Mouse (Mus musculus) liver, embryonic 14.5 days (tissue): ENCODE measurements around the gene Coq8a. TPM values are rescaled to one million over a fixed set of nuclear protein-coding genes. Genes with fewer than 3 reads are reported as not detected.

Experiments used
- ATAC-seq: fragments of 200-750 bp; cut with Nextera tagmentation; 2 replicates; pipeline ENCODE4 v1.8.0; 2017; ENCODE audit warnings: moderate number of reproducible peaks, mild to moderate bottlenecking, moderate library complexity; ENCODE audit not compliant: insufficient read depth
- DNase-seq, 3 experiments: peaks; one replicate each; pipeline ENCODE4 v3.0.0-alpha.2; 2012 to 2013; ENCODE audit warnings: low read depth in 3 of 3, low spot score in 3 of 3
- H3K27ac ChIP-seq: fragments of 300-500 bp; sonication (generic); 2 replicates; pipeline ENCODE4 v1.5.1; 2014; ENCODE audit warnings: moderate library complexity, mild to moderate bottlenecking, control low read depth, inconsistent platforms
- H3K27me3 ChIP-seq: fragments of 300-500 bp; sonication (generic); 2 replicates; pipeline ENCODE4 v1.6.1; 2014; ENCODE audit warnings: mild to moderate bottlenecking, low read length, moderate library complexity; ENCODE audit not compliant: control insufficient read depth, insufficient read depth
- H3K36me3 ChIP-seq: fragments of 300-500 bp; sonication (generic); replicated peaks from 2 replicates; pipeline ENCODE4 v1.6.1; 2014; ENCODE audit warnings: low read depth; ENCODE audit not compliant: control insufficient read depth, insufficient read depth
- H3K4me1 ChIP-seq, 2 experiments: fragments of 200-500 bp in 1 of 2; fragments of 300-500 bp in 1 of 2; sonication (generic) in 1 of 2; replicated peaks; 2 replicates each; pipeline ENCODE4 v1.6.1; 2012 to 2014; ENCODE audit warnings: antibody characterized with exemption in 1 of 2, inconsistent platforms in 1 of 2, low read length in 1 of 2; ENCODE audit not compliant: control insufficient read depth in 2 of 2, insufficient read depth in 2 of 2
- H3K4me2 ChIP-seq: fragments of 300-500 bp; sonication (generic); 2 replicates; pipeline ENCODE4 v1.6.1; 2014; ENCODE audit warnings: low read depth, mild to moderate bottlenecking, control low read depth, moderate library complexity
- H3K4me3 ChIP-seq, 2 experiments: fragments of 200-500 bp in 1 of 2; fragments of 300-500 bp in 1 of 2; sonication (generic) in 1 of 2; 2 replicates each; pipeline ENCODE4 v1.5.1; 2012 to 2014; ENCODE audit warnings: low read depth in 2 of 2, low read length in 2 of 2, mild to moderate bottlenecking in 2 of 2, control low read depth in 1 of 2, inconsistent platforms in 1 of 2, moderate library complexity in 1 of 2; ENCODE audit not compliant: insufficient read depth in 1 of 2
- H3K9ac ChIP-seq: fragments of 300-500 bp; sonication (generic); replicated peaks from 2 replicates; pipeline ENCODE4 v1.6.1; 2014; ENCODE audit warnings: mild to moderate bottlenecking, control low read depth, moderate library complexity
- H3K9me3 ChIP-seq: fragments of 300-500 bp; sonication (generic); 2 replicates; pipeline ENCODE4 v1.6.1; 2016; ENCODE audit warnings: low read length, mixed read lengths; ENCODE audit not compliant: control insufficient read depth
- CTCF ChIP-seq: IDR thresholded peaks from 2 replicates; pipeline ENCODE4 v1.5.1; 2016; ENCODE audit warnings: antibody characterized with exemption, low read depth, control low read depth
- EP300 ChIP-seq: IDR thresholded peaks from 2 replicates; pipeline ENCODE4 v1.6.1; 2016; ENCODE audit warnings: antibody characterized with exemption, low read depth
- WGBS: fragments of 180-500 bp; shearing (Covaris S2); extraction: QIAGEN DNeasy Blood & Tissue Kit; methylation state at CpG from one replicate; pipeline ENCODE4 v1.1.7; 2014; ENCODE audit not compliant: insufficient replicate concordance; 5-methylcytosine and 5-hydroxymethylcytosine counted together
- polyA plus RNA-seq, 2 experiments: library from polyadenylated mRNA; depleted of rRNA in 1 of 2; stranded (reverse) in 1 of 2; unstranded in 1 of 2; fragments of >200 nt; fragmentation: Nextera tagmentation in 1 of 2; extraction: Ambion mirVana in 1 of 2; gene quantifications; 2 replicates each; pipeline versions ENCODE4 v1.2.1 to v1.2.3; 2012 to 2014

The Coq8a gene
- polyA plus RNA-seq, 2 experiments = 3.8 to 14.3 TPM

GRCm38 (mm10) chr1:180169161-180169560 lies 30.2 kb downstream of the Coq8a start:
- Histone ChIP-seq H3K4me1 (no peaks in the 10 kb centered on the region), H3K9ac (no peak overlapping the region), H3K27me3 (no peaks in the 10 kb centered on the region), H3K9me3 (no peaks in the 10 kb centered on the region), H3K4me3 (no peak overlapping the region), H3K36me3 (no peaks in the 10 kb centered on the region), H3K27ac (no peak overlapping the region), H3K4me2 (no peak overlapping the region)
- TF ChIP-seq CTCF = no peak
- ATAC-seq (no peak), DNase-seq (no peak)
- WGBS = 72% methylated on average over 7 of the region's 7 CpGs

- Histone ChIP-seq H3K9me3 (no peaks in the 10 kb centered on the region), H3K9ac (no peak overlapping the region), H3K4me3 (no peak overlapping the region), H3K27me3 (no peaks in the 10 kb centered on the region), H3K27ac (no peak overlapping the region), H3K36me3 (no peaks in the 10 kb centered on the region), H3K4me1 (no peaks in the 10 kb centered on the region), H3K4me2 (no peak overlapping the region)
- DNase-seq (no peak), ATAC-seq (no peak)
- TF ChIP-seq CTCF = peak; percentile 2; the same call in 1 of the 2 replicates
- TF ChIP-seq EP300 = no peak
- 84% methylated on average over 6 of the region's 6 CpGs for WGBS
Measured at GRCm38 (mm10) chr1:180168294-180168693, 31.1 kb downstream of the Coq8a start.

- Histone ChIP-seq H3K27ac (no peak overlapping the region), H3K9ac (no peak overlapping the region), H3K4me3 (no peak overlapping the region), H3K27me3 (no peaks in the 10 kb centered on the region), H3K9me3 (no peaks in the 10 kb centered on the region), H3K4me1 (no peaks in the 10 kb centered on the region), H3K36me3 (no peaks in the 10 kb centered on the region; the same call in 1 of the 2 replicates), H3K4me2 (no peak overlapping the region)
- ATAC-seq = no peak
- WGBS = 89% methylated on average over 5 of the region's 5 CpGs
- no peak for TF ChIP-seq EP300
- TF ChIP-seq CTCF = peak; percentile 54
- no peak for DNase-seq
Measured at GRCm38 (mm10) chr1:180166533-180166932, 32.9 kb downstream of the Coq8a start.

GRCm38 (mm10) chr1:180162986-180163385 lies 36.4 kb downstream of the Coq8a start:
- no peaks in the 10 kb centered on the region; the same call in 1 of the 2 replicates for H3K36me3 ChIP-seq
- H3K27ac ChIP-seq = no peak overlapping the region
- no peak for ATAC-seq
- TF ChIP-seq CTCF (no peak), EP300 (no peak)
- H3K4me3 ChIP-seq = no peak overlapping the region
- no peaks in the 10 kb centered on the region for H3K27me3 ChIP-seq
- H3K4me1 ChIP-seq = no peaks in the 10 kb centered on the region
- no peak for DNase-seq
- no peak overlapping the region for H3K9ac ChIP-seq
- no peak overlapping the region for H3K4me2 ChIP-seq
- H3K9me3 ChIP-seq = no peaks in the 10 kb centered on the region
- 63% methylated on average over 7 of the region's 7 CpGs for WGBS

- no peak overlapping the region for H3K4me3 ChIP-seq
- no peak overlapping the region for H3K4me2 ChIP-seq
- no peaks in the 10 kb centered on the region for H3K9me3 ChIP-seq
- 87% methylated on average over 20 of the region's 20 CpGs for WGBS
- ATAC-seq (no peak), DNase-seq (no peak)
- no peaks in the 10 kb centered on the region for H3K4me1 ChIP-seq
- no peaks in the 10 kb centered on the region; the same call in 1 of the 2 replicates for H3K36me3 ChIP-seq
- TF ChIP-seq EP300 (no peak), CTCF (no peak)
- H3K27me3 ChIP-seq = no peaks in the 10 kb centered on the region
- no peak overlapping the region for H3K27ac ChIP-seq
- H3K9ac ChIP-seq = no peak overlapping the region
Measured at GRCm38 (mm10) chr1:180161566-180162355, 37.6 kb downstream of the Coq8a start.
